Mouse (Mus musculus) bone marrow, adult 2 months (tissue): Measurements from ENCODE around the gene Vav3.

Experiments used
- CTCF ChIP-seq: fragments of 200-500 bp; IDR thresholded peaks from 2 replicates; pipeline ENCODE4 v1.5.1; 2011; ENCODE audit warnings: low read length, control low read depth; ENCODE audit not compliant: control insufficient read depth, insufficient read depth
- POLR2A ChIP-seq: fragments of 200-500 bp; IDR thresholded peaks from 2 replicates; pipeline ENCODE4 v1.6.1; 2011; ENCODE audit warnings: low read depth, mild to moderate bottlenecking, control low read depth, low read length, borderline replicate concordance; ENCODE audit not compliant: control insufficient read depth

GRCm38 (mm10) chr3:109311875-109312274, 28.6 kb upstream of the Vav3 start:
- TF ChIP-seq CTCF (no peak), POLR2A (no peak)
